Mouse (Mus musculus) hindbrain, embryonic 11.5 days (tissue): ENCODE results near the gene Hspb9. TPM values are rescaled to one million over a fixed set of nuclear protein-coding genes. Genes with fewer than 3 reads are reported as not detected.

Experiments
- ATAC-seq: fragments of 200-750 bp; cut with Nextera tagmentation; 2 replicates; pipeline ENCODE4 v1.8.0; 2017; ENCODE audit warnings: mild to moderate bottlenecking, moderate TSS enrichment, moderate library complexity; ENCODE audit not compliant: low FRiP score
- DNase-seq: peaks from one replicate; pipeline ENCODE4 v3.0.0-alpha.2; 2015; ENCODE audit warnings: low spot score
- H3K27ac ChIP-seq: fragments of 300-500 bp; sonication (generic); 2 replicates; pipeline ENCODE4 v1.5.1; 2014; ENCODE audit warnings: mild to moderate bottlenecking, low read depth, low read length
- H3K27me3 ChIP-seq: fragments of 300-500 bp; sonication (generic); 2 replicates; pipeline ENCODE4 v1.6.1; 2014; ENCODE audit warnings: mild to moderate bottlenecking, low read length, moderate library complexity, mixed read lengths; ENCODE audit not compliant: control insufficient read depth, insufficient read depth
- H3K36me3 ChIP-seq: fragments of 300-500 bp; sonication (generic); 2 replicates; pipeline ENCODE4 v1.6.1; 2014; ENCODE audit warnings: mild to moderate bottlenecking, low read length, moderate library complexity, mixed read lengths; ENCODE audit not compliant: control insufficient read depth, insufficient read depth
- H3K4me1 ChIP-seq: fragments of 300-500 bp; sonication (generic); replicated peaks from 2 replicates; pipeline ENCODE4 v1.6.1; 2014; ENCODE audit warnings: low read length, mixed read lengths; ENCODE audit not compliant: control insufficient read depth, insufficient read depth
- H3K4me2 ChIP-seq: fragments of 300-500 bp; sonication (generic); replicated peaks from 2 replicates; pipeline ENCODE4 v1.6.1; 2014; ENCODE audit warnings: mild to moderate bottlenecking, low read depth, low read length
- H3K4me3 ChIP-seq: fragments of 300-500 bp; sonication (generic); 2 replicates; pipeline ENCODE4 v1.5.1; 2014; ENCODE audit warnings: low read depth, low read length
- H3K9ac ChIP-seq: fragments of 300-500 bp; sonication (generic); 2 replicates; pipeline ENCODE4 v1.6.1; 2014; ENCODE audit warnings: low read depth, low read length
- H3K9me3 ChIP-seq: fragments of 300-500 bp; sonication (generic); 2 replicates; pipeline ENCODE4 v1.6.1; 2016; ENCODE audit warnings: low read length; ENCODE audit not compliant: control insufficient read depth
- WGBS: fragments of 180-500 bp; shearing (Covaris S2); extraction: QIAGEN DNeasy Blood & Tissue Kit; methylation state at CpG from one replicate; pipeline ENCODE4 v1.1.7; 2014; 5-methylcytosine and 5-hydroxymethylcytosine counted together
- polyA plus RNA-seq: library from polyadenylated mRNA; unstranded; fragments of >200 nt; fragmentation: Nextera tagmentation; extraction: Ambion mirVana; gene quantifications from 2 replicates; pipeline ENCODE4 v1.2.1, GENCODE M21; 2014

Hspb9 gene
- polyA plus RNA-seq, 1 experiment from 2014 or later: 0.82 TPM

DNA sequence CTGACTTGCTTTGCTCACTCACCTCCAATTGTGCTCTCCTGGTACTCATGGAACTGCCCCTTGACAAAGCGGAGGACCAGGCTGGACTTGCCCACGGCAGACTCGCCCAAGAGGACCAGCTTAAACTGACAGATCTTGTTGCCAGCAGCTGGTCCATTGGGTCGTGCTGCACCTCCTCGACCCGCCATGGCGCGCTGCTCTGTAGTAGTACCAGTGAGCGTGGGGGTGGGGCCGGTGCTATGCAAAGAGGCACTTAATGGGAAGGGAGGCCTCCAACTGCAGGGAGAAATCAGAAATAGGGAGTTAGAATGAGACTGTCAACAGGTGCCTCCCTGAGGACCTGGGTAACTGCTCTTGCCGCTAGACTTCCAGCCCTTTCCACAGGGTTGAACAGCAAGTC is 6.2 kb downstream of the Hspb9 start:
- Histone ChIP-seq H3K4me2 (no peak overlapping the region), H3K9ac (no peak overlapping the region), H3K4me3 (no peak overlapping the region), H3K36me3 (no peaks in the 10 kb centered on the region), H3K4me1 (no peaks in the 10 kb centered on the region), H3K27me3 (no peaks in the 10 kb centered on the region), H3K27ac (no peak overlapping the region), H3K9me3 (no peaks in the 10 kb centered on the region)
- DNase-seq (no peak), ATAC-seq (no peak)
- 84% methylated on average over 11 of the region's 11 CpGs for WGBS

DNA sequence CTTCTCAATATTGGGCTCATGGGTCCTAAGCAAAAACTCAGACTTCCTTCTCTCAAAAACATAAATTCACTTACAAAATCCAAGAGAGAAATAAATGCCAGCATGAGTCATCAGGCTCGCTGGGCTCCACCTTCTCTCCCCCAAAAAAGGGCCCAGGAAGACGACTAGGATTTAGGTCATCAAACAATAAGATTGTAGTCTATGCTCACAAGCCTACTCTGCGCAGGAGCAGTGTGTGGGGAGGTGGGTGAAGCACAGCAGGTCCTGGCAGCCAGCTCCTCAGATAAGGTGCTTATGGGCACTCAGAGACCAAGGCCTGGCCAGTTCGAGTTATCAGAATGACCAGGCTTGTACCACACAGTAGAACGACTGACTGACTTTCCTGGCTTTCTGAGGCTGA is 6.7 kb downstream of the Hspb9 start:
- Histone ChIP-seq H3K4me1 (no peaks in the 10 kb centered on the region), H3K27me3 (no peaks in the 10 kb centered on the region), H3K4me3 (no peak overlapping the region), H3K9me3 (no peaks in the 10 kb centered on the region), H3K9ac (no peak overlapping the region), H3K4me2 (no peak overlapping the region), H3K27ac (no peak overlapping the region), H3K36me3 (no peaks in the 10 kb centered on the region)
- DNase-seq (no peak), ATAC-seq (no peak)
- 87% methylated on average over 5 of the region's 5 CpGs for WGBS

DNA sequence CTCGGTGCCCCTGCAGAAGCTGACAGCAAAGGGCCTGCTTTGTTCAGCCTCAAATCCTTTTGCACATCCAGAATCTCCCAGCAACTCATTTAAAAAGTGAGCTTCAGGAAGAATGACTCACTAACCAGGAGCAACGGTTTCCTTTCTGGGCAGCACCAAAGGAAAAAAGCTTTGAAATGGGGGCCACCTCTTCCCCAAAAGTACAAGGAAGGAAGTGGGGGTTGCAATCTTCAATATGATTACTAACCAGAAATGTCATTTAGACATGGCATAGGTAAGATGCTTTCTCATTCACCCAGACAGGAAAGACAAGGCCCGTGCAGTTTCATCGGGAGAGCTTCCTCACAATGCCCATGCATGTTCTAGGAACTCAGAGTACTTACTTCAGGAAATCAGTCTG is 7.6 kb downstream of the Hspb9 start:
- no peak overlapping the region for H3K4me2 ChIP-seq
- ATAC-seq (no peak), DNase-seq (no peak)
- H3K36me3 ChIP-seq: no peaks in the 10 kb centered on the region
- no peak overlapping the region for H3K4me3 ChIP-seq
- H3K9ac ChIP-seq: no peak overlapping the region
- H3K4me1 ChIP-seq: no peaks in the 10 kb centered on the region
- no peaks in the 10 kb centered on the region for H3K27me3 ChIP-seq
- no peak overlapping the region for H3K27ac ChIP-seq
- 79% methylated on average over 4 of the region's 4 CpGs for WGBS
- H3K9me3 ChIP-seq: no peaks in the 10 kb centered on the region

DNA sequence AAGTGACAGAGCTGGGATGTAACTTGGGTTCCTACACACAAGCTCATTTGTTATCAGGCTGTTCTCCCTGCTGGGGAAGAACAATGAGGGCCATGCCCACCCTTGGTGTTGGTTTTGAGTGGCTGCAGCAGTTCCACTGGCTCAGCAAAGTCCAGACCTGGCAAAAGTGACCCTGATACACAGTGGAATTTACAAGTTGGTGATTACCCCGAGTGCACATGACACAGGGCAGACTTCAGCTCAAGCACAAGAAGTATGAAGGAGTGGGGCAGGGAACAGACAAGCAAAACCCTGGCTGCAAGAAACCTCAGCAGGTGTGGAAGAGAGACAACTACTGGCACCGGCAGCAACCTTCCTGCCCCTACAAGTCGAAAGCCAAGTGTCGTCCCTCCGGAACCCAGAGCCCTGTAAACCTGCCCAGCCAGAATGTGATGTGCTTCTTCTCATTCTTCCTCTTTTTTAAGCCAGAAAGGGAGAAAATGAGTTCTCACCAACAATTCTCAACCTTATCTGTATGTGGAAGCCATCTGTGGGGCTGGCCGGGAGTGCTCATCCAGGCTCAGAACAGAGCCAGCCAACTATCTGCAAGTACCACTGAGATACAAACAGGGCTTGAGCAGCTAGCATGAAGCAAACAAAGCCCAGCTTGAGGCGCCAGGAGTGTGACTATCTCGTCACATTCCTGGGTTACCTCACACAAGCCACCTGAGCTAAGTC is 8.3 kb downstream of the Hspb9 start:
- Histone ChIP-seq H3K27me3 (no peaks in the 10 kb centered on the region), H3K36me3 (no peaks in the 10 kb centered on the region), H3K9me3 (no peaks in the 10 kb centered on the region), H3K9ac (no peak overlapping the region), H3K4me3 (no peak overlapping the region), H3K4me2 (no peak overlapping the region), H3K27ac (no peak overlapping the region), H3K4me1 (no peaks in the 10 kb centered on the region)
- ATAC-seq: no peak
- no peak for DNase-seq
- WGBS: 75% methylated on average over 8 of the region's 8 CpGs

DNA sequence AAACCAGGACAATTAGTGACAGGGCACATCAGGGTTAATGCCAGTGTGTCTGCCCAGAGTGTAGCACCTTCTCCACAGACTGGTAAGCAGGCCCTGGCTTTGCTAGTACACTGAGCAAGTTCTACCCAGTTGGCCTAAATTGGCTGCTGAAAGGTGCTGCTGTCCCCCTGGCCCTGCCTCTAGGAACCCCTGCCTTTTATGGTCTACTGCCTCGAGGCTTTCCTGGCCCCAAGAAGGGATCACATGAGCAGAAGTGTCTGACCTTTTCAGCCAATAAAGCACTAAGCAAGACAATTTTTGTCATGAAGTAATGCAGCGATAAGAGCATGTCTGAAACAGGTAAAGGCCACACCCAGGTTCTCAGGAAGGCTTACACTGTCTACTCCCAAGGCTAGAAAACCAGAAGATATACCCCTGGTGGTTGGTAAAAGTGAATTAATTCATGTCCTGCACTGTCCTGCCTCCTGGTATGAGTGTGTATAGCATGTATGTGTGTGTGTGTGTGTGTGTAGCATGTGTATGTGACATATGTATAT is 8.9 kb downstream of the Hspb9 start:
- Histone ChIP-seq H3K9me3 (no peaks in the 10 kb centered on the region), H3K27ac (no peak overlapping the region), H3K4me1 (no peaks in the 10 kb centered on the region), H3K9ac (no peak overlapping the region), H3K4me3 (no peak overlapping the region), H3K36me3 (no peaks in the 10 kb centered on the region), H3K4me2 (no peak overlapping the region), H3K27me3 (no peaks in the 10 kb centered on the region)
- no peak for DNase-seq
- 56% methylated on average over 2 of the region's 2 CpGs for whole genome bisulfite sequencing
- no peak for ATAC-seq

DNA sequence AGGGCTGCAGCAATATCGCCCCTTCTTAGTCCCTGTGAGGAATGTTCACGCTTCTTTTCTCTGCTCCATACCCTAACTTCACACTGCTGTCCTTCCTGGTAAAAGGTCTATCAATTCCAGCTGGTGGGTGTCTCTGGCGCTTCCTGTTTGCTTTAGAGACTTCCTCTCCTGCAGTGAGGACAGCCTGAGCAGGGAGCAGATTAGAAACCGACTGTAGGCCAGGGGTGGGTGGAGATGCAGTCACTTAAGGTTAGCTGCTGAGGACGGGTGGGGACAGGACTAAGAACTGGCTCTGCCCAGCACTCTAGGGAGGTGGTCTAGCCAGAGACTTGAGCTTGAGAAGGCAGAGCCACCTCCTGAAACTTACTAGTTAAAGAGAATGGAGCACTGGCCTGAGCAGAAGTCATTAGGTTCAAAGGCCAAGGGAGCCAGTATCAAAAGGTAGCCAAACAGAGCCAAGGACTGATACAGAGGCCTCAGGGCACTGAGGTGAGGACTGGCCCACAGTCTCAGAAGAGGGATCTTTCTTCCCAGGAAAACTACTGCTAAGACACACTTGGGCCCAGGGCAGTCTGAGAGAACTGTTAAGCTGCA is 11.4 kb downstream of the Hspb9 start:
- DNase-seq: no peak
- WGBS: 51% methylated on average over 5 of the region's 5 CpGs
- Histone ChIP-seq H3K27ac (no peak overlapping the region), H3K27me3 (no peaks in the 10 kb centered on the region), H3K9ac (no peak overlapping the region), H3K4me3 (no peak overlapping the region), H3K9me3 (no peaks in the 10 kb centered on the region), H3K4me1 (no peaks in the 10 kb centered on the region), H3K4me2 (no peak overlapping the region), H3K36me3 (no peaks in the 10 kb centered on the region)
- ATAC-seq: no peak

DNA sequence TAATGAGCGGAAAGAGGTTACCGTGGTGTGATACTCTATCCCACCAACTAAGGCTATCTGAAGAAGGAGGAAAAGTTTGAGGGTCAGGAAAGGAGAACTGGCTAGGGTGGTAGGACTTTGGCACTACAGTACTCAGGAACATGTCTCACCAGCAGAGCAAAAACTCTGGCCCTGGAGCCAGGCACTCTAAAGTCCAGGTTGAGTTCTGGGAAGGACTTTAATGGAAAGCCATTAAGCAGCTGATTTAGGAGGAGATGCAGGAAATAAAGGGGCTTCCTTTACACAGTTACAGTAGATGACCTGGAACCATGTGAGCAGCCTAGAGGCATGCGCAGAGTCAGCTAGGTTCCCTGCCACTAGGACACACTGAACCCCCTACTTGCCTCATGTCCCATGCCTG is 13.6 kb downstream of the Hspb9 start:
- H3K9me3 ChIP-seq: no peaks in the 10 kb centered on the region
- no peak for DNase-seq
- H3K27me3 ChIP-seq: no peaks in the 10 kb centered on the region
- H3K36me3 ChIP-seq: no peaks in the 10 kb centered on the region
- no peak overlapping the region for H3K4me3 ChIP-seq
- no peak overlapping the region for H3K27ac ChIP-seq
- H3K4me1 ChIP-seq: no peaks in the 10 kb centered on the region
- no peak overlapping the region for H3K4me2 ChIP-seq
- no peak overlapping the region for H3K9ac ChIP-seq
- no peak for ATAC-seq
- WGBS: 94% methylated on average over 3 of the region's 3 CpGs

DNA sequence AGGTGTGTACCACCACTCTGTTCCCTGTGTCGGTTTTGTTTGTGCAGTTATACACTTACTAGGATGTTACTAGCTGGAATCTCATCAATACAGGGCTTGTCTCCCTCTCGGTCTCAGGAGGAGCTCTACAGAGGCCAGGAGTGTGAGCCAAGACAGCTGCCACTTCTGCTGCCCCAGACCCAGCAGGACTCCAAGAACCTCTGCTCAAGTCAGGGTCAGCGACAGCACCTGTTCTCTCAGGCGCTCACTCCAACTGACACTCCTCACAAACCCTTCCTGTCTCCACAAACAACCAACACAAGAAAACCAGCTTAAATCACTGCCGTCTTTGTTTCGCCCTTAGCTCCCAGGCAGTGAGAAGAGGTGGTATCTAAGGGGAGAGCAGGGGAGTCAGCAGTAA is 15.0 kb downstream of the Hspb9 start:
- no peaks in the 10 kb centered on the region for H3K27me3 ChIP-seq
- WGBS: 86% methylated on average over 6 of the region's 6 CpGs
- no peaks in the 10 kb centered on the region for H3K9me3 ChIP-seq
- no peak overlapping the region for H3K9ac ChIP-seq
- no peak overlapping the region for H3K27ac ChIP-seq
- no peaks in the 10 kb centered on the region for H3K4me1 ChIP-seq
- ATAC-seq: no peak
- H3K36me3 ChIP-seq: 0 out of 2 replicates have a peak, but pooled peaks cover 2% of the 10 kb centered on the region
- H3K4me2 ChIP-seq: no peak overlapping the region
- no peak overlapping the region for H3K4me3 ChIP-seq
- DNase-seq: no peak

DNA sequence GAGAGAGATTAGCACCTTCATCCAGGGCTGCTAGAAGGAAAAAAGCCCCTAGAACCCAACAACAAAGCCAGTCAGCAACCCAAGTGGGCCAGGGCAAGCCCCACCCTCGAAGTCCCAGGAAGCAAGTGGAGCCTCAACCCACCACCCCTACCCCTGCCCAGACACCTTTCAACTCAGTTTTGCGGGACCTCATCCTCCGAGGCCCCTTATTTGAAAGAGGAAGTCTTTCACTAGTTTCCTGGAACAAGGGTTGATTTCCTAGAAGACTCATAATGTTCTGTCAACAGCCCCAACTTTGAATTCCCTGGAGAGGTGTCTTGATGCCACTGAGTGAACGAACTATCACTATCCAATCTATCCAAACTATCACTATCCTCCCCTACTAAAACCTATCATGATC is 16.3 kb downstream of the Hspb9 start:
- H3K36me3 ChIP-seq: 0 out of 2 replicates have a peak, but pooled peaks cover 2% of the 10 kb centered on the region
- WGBS: 89% methylated on average over 4 of the region's 4 CpGs

More for the DNA sequence above, 16.3 kb downstream of the Hspb9 start:
- Histone ChIP-seq H3K27ac (no peak overlapping the region), H3K4me2 (no peak overlapping the region), H3K4me3 (no peak overlapping the region), H3K9me3 (no peaks in the 10 kb centered on the region), H3K27me3 (no peaks in the 10 kb centered on the region), H3K9ac (no peak overlapping the region), H3K4me1 (no peaks in the 10 kb centered on the region)
- ATAC-seq (no peak), DNase-seq (no peak)
